Mouse (Mus musculus) thymus, postnatal 14 days (tissue): ENCODE results near the gene Irak2.

ENCODE experiments used
- DNase-seq: peaks from one replicate; pipeline ENCODE4 v3.0.0; 2021

Gene Irak2

DNA sequence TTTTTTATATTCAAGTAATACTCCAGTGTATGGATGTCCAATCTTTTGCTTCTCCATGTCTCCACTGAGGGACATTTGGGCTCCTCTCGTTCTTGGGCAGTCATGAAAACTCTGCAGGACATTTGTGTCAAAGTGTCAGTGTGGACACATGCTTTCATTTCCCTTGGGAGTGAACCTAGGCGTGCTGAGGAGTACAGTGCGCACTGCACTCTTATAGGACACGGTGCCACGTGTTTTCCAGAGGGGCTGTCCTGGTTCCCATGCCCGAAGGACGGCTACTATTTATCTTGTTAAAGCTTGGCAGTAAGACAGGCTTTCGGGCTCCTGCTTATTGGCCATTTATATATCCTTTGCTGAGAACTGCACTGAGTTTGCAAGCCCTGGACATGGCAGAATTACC, 4.3 kb downstream of the Irak2 start:
- DNase-seq = no peak

DNA sequence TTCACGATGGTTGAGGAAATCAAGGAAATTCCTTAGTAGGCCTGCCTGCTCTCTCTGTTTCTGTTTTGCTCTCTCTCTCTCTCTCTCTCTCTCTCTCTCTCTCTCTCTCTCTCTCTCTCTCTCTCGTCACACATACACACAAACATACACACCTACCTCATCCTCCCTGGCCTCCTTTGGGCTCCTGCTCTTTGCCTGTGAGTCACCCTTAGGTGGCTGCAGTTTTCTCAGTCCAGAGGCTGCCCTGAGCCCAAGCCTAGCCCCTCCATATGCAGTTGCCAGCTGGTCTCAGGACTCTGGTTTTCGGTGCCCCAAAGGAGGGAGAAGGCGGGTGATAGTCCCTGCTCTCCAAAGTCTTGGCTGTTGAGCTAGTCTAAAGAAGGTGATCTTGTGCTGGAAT, 4.8 kb downstream of the Irak2 start:
- no peak for DNase-seq

DNA sequence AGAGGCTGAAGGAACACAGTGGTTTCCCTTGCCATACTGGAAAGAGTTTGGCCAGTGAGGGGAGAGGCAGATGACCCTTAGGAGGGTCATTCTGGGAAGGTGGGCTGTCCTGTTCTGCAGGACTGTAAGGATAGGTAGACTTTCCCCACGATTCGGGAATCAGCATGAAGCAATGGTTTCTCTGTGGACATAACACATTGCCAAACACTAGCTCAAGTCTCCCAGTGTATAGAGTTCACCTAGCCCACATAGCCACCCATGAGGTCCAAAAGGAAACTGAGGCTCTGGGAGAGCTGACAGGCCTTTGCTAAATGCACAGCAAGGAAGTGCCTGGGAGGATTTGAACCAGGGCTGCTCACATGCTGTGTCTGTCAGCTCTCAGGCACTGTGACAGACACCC, 5.7 kb downstream of the Irak2 start:
- no peak for DNase-seq

- DNase-seq = no peak
These were observed 6.5 kb downstream of the Irak2 start for GRCm38 (mm10) chr6:113644808-113645207.

GRCm38 (mm10) chr6:113649346-113650196, 11.3 kb downstream of the Irak2 start:
- DNase-seq = no peak

DNA sequence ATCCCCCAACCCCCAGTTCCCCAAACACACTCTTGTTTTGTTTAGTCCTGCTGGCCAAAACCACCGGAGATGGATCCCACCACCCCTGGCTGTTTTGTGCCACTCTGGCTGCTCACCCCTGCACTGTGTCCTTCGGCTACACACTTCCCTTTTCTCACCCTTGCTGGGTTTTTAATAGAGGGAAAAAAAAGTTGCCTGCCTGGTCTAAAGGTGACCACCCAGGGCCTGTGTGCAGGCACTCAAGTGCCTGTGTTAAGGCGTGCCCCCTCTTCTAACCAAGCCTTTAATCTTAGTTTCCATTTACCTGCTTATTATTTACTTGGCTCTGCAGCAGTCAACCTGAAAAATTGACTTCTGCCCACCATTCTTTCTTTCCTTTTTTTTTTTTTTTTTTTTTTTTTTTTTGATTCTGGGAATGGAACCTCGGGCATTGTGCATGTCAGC, 12.0 kb downstream of the Irak2 start:
- no peak for DNase-seq

- no peak for DNase-seq
These were observed 13.4 kb downstream of the Irak2 start for GRCm38 (mm10) chr6:113651626-113652025.

DNA sequence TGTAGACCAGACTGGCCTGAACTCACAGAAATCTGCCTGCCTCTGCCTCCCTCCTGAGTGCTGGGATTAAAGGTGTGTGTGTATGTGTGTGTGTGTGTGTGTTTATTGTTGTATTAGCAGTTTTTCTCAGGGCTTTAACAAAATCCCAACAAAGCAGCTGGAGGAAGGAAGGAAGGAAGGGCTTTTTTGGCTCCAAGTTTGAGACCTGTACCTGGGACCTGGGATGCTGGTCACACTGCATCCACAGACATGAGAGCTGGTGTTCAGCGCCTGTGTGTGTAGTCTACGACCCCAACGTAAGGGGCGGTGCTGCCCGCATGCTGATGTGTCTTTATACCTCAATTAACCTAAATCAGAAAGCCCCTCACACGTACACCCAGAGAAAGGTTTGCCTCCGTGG, 15.3 kb downstream of the Irak2 start:
- DNase-seq = no peak

DNA sequence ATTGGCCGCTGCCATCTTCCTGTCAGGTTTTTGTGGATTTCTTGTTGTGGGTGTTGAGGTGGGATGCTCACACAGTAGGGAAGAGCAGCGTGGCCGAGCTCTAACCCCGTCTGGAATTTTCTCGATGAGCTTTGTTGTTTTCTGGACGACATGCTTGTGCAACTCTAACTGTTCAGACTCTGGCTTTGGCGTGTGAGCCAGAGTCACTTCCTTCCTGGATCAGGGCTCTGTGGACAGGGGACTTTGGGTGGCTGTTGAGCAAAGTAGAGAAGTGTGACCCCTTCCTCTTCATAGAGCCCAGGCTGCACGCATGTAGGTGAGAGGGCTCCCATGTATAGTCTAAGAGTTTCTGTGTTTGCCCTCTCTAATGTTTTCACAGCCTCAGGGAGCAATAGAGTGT, 15.8 kb downstream of the Irak2 start:
- no peak for DNase-seq

GRCm38 (mm10) chr6:113654753-113655397, 16.6 kb downstream of the Irak2 start:
- DNase-seq = no peak

GRCm38 (mm10) chr6:113655475-113655874, 17.2 kb downstream of the Irak2 start:
- no peak for DNase-seq

GRCm38 (mm10) chr6:113656847-113657246, 18.6 kb downstream of the Irak2 start:
- DNase-seq = no peak

DNA sequence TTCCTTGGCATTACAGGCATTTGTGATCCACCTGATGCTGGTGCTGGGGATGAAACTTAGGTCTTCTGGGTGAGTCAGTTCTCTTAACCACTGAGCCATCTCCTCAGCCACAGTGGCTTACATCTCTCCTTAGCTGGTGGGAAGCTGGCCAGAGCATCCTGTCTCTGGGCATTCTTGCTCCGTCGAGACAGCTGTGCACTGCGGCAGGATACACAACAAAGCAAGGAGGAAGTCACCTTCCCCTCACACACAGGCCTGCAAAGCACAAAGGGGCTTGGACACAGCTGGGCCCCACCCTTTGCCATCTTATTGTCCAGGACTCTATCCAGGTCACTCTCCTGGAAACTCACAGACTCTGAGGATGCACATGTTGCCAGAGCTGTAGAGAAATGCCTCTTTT, 20.0 kb downstream of the Irak2 start:
- DNase-seq = no peak

DNA sequence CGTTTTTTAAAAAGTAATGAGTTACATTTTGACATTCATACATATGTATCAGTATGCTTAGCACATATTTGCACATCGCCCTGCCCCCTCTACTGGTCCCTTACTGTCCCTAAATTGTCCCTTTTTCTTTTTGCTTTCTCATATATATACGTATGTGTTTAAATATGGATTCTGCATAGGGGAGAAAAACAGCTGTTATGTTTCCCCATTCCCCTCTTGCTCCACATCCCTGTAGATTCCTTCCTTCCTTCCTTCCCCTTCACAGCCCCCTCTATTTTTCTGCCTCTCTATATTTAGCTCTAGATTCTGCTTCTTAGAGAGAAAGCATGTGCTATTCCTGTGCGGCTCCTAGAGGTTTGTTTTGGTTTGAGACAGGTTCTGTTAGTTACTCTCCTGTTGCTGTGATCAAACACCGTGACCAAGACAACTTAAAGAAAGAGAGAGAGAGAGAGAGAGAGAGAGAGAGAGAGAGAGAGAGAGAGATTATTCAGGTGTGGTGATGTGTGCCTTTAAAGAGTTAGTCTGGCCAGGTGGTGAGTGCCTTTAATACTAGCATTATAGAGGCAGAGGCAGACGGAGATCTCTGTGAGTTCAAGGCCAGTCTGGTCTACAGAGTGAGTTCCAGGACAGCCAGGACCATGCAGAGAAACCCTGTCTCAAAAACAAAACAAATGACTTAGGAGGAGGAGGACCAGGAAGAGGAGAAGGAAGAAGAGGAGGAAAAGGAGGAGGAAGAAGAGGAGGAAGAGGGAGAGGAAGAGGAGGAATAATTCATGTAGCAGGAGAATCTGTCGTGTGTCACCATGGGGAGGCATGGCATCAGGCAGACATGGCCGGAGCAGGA, 21.6 kb downstream of the Irak2 start:
- DNase-seq = no peak

DNA sequence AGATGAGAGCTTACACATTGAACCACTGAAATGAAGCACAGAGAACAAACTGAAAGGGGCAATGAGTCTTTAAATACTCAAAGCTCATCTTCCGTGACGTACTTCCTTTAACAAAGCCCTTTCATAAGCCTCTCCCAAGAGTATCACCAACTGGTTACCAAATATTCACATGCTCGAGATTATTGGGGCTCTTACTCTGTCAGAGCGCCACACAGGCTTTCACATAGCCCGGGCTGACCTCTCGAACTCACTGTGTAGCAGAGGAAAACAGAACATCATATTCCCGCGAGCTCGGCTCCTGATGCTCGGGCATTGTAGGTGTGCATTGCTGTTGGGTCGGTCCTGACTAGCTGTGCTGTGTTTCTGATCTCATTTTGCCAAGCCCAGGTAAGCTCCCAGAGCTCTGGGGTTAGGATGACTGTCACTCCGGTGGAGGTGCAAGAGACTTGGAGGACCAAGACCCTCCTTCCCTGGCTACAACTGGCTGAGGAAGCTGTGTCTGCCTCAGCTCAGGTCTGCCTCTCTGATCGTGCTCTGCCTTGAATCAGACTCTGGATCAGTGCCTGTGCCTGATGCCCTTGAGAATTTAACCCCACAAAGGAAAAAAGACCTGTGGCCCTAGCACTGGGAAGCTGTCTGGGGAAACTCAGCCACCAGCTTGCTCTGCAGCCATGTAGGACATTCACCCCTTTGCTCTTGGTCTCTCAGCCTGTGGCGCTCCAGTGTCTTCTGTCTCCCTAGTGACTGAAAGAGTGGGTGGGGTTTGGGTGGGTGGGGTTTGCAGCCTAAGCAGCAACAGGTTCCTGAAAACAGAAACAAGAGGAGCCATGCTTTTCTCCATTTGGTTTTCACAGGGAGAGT, 22.5 kb downstream of the Irak2 start:
- no peak for DNase-seq

GRCm38 (mm10) chr6:113661353-113662241, 23.3 kb downstream of the Irak2 start:
- no peak for DNase-seq

- DNase-seq = no peak
These were observed 24.9 kb downstream of the Irak2 start for GRCm38 (mm10) chr6:113662964-113663700.

- no peak for DNase-seq
These were observed 26.0 kb downstream of the Irak2 start for GRCm38 (mm10) chr6:113664305-113664704.

DNA sequence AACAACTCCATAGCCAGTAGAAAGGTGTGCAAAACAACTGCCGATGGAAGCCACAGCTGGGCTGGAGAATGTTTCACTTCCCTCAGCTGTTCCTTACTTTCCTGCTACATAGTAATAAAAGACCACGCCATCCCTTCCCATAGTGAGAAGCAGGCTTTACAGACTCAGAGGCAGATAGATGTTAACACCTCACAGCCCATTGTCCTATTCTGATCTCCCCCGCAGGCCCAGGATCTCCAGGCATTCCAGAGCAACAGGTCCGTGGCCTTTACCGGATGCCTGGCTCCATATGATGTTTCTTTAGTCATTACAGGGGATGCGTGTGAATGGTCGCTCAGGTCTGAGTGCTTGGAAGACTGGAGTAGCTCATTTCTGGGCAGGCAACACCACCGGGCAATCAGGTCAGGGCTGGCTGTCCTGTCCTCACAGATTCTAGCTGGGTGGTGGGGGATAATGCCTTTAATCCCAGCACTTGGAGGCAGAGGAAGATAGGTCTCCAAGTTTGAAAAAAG, 29.4 kb downstream of the Irak2 start:
- DNase-seq = no peak
